Mouse (Mus musculus): Measurements from ENCODE around the gene Capn13. TPM values are rescaled to one million over a fixed set of nuclear protein-coding genes. Genes with fewer than 3 reads are reported as not detected.

The Capn13 gene
- total and polyA plus RNA-seq, 3 experiments, result 0.16 TPM; not detected in 2

DNA sequence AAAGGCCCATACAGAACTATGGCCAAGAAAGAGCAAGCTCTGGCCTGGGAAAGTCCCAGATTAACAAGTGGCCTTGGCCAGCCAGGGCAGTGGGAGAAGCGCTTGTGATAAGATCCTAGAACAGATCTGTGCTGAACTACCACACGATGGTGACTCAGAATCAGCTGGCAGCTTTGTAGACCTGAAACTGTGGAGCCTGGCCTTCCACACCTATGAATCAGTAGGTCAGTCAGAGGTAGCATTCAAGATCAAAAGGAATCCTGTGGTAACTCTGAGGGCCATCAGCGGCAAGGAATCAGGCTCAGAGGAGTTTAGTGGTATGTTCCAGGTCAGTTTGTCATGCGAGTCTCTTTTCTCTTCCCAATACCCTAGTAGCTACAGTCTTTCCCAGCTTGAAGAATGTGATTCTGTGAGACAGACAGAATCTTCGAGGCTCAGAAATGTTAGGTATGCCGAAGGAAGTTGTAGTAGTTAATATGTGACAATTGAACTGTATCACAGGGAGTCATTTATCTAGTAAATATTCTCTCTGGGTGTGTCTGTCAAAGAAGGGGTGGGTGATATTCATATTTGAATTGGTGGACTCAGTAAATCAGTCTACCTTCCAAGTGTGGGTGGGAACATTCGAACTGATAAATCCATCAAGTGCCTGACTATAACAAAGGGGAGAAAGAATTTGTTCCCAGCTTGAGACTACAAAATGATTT, 22.7 kb downstream of the Capn13 start:
- WGBS, result 74% methylated on average over 7 of the region's 7 CpGs
- no peak overlapping the region for H3K27ac ChIP-seq
- no peaks in the 10 kb centered on the region for H3K27me3 ChIP-seq (ENCODE audit: control insufficient read depth, insufficient read depth, low read length)
- H3K79me2 ChIP-seq (replicated peaks; ENCODE audit: control insufficient read depth, insufficient read depth, low read length), result no peaks in the 10 kb centered on the region
- intact Hi-C loops (cut with DNase I), result no loop called here
- H3K4me3 ChIP-seq, result no peak overlapping the region
- H3K4me1 ChIP-seq (ENCODE audit: control insufficient read depth, insufficient read depth, low read length), result no peaks in the 10 kb centered on the region
- no peaks in the 10 kb centered on the region for H3K36me3 ChIP-seq (ENCODE audit: control insufficient read depth, insufficient read depth, low read length)
- H3K9ac ChIP-seq (ENCODE audit: low read depth, low read length), result no peak overlapping the region
- no peak for DNase-seq
- TF ChIP-seq CTCF (IDR thresholded peaks at IDR 0.05), result no peak
- no peak for TF ChIP-seq EP300 (IDR thresholded peaks at IDR 0.05; ENCODE audit: insufficient read depth, low read depth, low read length)
- no peak for TF ChIP-seq POLR2A (IDR thresholded peaks at IDR 0.05; ENCODE audit: insufficient read depth, low read depth, low read length)

DNA sequence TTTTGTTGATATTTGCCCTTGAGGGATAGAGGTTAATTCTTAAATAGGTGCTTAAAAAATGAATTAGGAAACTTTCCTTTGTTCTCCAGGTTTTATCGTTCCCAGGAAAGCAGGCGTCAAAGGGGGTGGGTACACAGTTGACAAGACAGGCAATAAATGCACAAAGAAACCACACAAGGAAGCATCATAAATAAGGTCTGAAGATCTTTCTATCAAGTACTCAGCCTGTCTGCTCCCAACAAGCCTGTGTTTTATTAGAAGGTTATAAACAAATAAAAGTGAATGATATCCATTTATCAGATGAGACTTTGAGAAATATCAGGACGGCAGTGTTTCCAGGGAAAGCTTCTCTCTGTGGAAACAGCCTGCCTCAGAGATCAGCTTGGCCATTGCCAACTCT, 33.3 kb downstream of the Capn13 start:
- no peaks in the 10 kb centered on the region for H3K36me3 ChIP-seq (ENCODE audit: control insufficient read depth, insufficient read depth, low read length)
- no peak overlapping the region for H3K9ac ChIP-seq (ENCODE audit: low read depth, low read length)
- H3K79me2 ChIP-seq (replicated peaks; ENCODE audit: control insufficient read depth, insufficient read depth, low read length), result no peaks in the 10 kb centered on the region
- intact Hi-C loops (cut with DNase I), result loop anchor here (5.0 kb wide), 1 partner anchor 790 kb away; no protein-coding TSS in a partner anchor
- TF ChIP-seq POLR2A (IDR thresholded peaks at IDR 0.05; ENCODE audit: insufficient read depth, low read depth, low read length) (no peak), EP300 (IDR thresholded peaks at IDR 0.05; ENCODE audit: insufficient read depth, low read depth, low read length) (no peak), CTCF (IDR thresholded peaks at IDR 0.05) (no peak)
- no peak overlapping the region for H3K4me3 ChIP-seq
- no peak for DNase-seq
- no peaks in the 10 kb centered on the region for H3K27me3 ChIP-seq (ENCODE audit: control insufficient read depth, insufficient read depth, low read length)
- H3K4me1 ChIP-seq (ENCODE audit: control insufficient read depth, insufficient read depth, low read length), result no peaks in the 10 kb centered on the region
- H3K27ac ChIP-seq, result no peak overlapping the region
- WGBS, result 81% methylated on average over 3 of the region's 3 CpGs

DNA sequence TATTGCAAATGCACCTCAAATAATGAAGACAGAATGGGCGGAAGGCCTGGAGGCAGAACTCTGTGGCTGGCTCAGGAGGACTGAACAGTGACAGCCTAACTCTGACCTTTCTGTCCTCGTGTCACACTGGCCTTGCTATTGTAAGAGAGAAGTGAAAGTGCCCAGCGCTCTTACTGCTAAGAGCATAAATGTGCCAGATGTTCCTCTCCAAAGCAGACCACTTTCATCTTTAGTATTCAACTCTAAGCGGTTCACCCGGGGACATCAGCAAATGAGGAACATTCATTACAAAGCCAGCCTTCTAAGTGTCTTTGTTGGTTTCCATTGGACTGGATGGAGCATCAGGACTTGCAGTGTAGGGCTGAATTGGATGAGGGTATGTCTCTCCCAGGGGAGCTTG, 39.6 kb downstream of the Capn13 start:
- intact Hi-C loops (cut with DNase I), result no loop called here
- Histone ChIP-seq H3K79me2 (replicated peaks; ENCODE audit: control insufficient read depth, insufficient read depth, low read length) (no peaks in the 10 kb centered on the region), H3K27ac (no peak overlapping the region), H3K4me1 (ENCODE audit: control insufficient read depth, insufficient read depth, low read length) (no peaks in the 10 kb centered on the region), H3K9ac (ENCODE audit: low read depth, low read length) (no peak overlapping the region), H3K4me3 (no peak overlapping the region), H3K27me3 (ENCODE audit: control insufficient read depth, insufficient read depth, low read length) (no peaks in the 10 kb centered on the region), H3K36me3 (ENCODE audit: control insufficient read depth, insufficient read depth, low read length) (no peaks in the 10 kb centered on the region)
- TF ChIP-seq POLR2A (IDR thresholded peaks at IDR 0.05; ENCODE audit: insufficient read depth, low read depth, low read length), result no peak
- no peak for TF ChIP-seq CTCF (IDR thresholded peaks at IDR 0.05)
- TF ChIP-seq EP300 (IDR thresholded peaks at IDR 0.05; ENCODE audit: insufficient read depth, low read depth, low read length), result no peak
- DNase-seq, result no peak
- 75% methylated on average over 5 of the region's 5 CpGs for WGBS

DNA sequence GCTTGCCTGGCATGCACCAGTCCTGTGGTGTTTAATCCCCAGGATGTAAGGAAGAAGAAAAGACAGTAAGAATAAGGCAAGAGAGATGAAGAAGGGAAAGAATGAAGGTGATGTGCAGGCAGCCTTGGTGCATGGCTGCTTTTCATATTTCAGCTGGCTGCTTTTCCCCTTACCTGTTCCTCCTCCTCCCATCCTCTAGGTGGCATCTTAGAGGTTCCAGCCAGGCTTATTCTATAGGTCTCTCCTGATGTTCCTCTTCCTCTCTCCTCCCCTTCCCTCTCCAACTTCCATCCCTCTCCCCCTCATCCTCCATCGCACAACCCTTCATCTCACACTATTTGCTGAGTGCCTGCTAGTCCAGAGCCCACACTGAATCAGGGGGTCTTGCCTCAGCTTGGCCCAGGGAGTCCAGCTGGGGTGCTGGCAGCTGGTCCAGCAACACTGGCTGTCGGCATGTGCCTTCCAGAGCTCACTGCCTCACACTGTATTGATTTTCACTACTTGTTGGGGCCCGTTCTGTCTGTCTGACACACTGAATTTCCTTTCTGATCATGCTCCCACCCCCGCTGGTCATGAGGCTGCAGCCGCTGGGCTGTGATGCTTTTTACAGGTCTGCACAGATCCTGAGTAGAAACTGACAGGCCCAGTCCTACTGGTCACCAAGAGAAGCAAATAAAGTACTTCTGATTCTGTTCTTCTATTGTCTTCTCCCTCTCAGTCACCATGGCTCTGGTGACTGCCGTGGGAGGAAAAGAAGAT, 56.9 kb downstream of the Capn13 start:
- Histone ChIP-seq H3K27ac (no peak overlapping the region), H3K36me3 (ENCODE audit: control insufficient read depth, insufficient read depth, low read length) (no peaks in the 10 kb centered on the region), H3K9ac (ENCODE audit: low read depth, low read length) (no peak overlapping the region), H3K4me1 (ENCODE audit: control insufficient read depth, insufficient read depth, low read length) (no peaks in the 10 kb centered on the region), H3K4me3 (no peak overlapping the region), H3K79me2 (replicated peaks; ENCODE audit: control insufficient read depth, insufficient read depth, low read length) (no peaks in the 10 kb centered on the region), H3K27me3 (ENCODE audit: control insufficient read depth, insufficient read depth, low read length) (no peaks in the 10 kb centered on the region)
- TF ChIP-seq EP300 (IDR thresholded peaks at IDR 0.05; ENCODE audit: insufficient read depth, low read depth, low read length) (no peak), CTCF (IDR thresholded peaks at IDR 0.05) (peak; percentile 36)
- no peak for DNase-seq
- WGBS, result 77% methylated on average over 6 of the region's 6 CpGs
- intact Hi-C loops (cut with DNase I), result no loop called here

DNA sequence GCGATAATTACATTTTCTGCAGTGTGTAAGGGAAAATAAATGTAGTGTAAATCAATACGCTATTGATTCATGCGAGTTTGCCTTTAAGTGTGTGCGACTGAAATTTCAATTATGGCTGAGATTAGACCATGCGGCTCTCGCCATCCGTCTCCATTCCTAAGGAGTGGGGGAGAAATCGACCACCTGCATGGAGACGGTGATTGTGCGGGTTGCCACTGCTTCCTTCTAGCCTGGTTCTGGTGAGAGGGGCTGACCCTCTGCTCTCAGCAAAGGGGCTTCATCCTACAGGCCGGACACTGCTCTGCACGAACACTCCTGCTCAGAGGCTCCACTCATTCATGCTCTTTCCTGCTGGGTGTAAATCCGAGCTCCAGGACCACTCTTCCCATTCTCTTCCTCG, 58.0 kb downstream of the Capn13 start:
- WGBS, result 77% methylated on average over 14 of the region's 14 CpGs
- Histone ChIP-seq H3K79me2 (replicated peaks; ENCODE audit: control insufficient read depth, insufficient read depth, low read length) (no peaks in the 10 kb centered on the region), H3K9ac (ENCODE audit: low read depth, low read length) (no peak overlapping the region), H3K27me3 (ENCODE audit: control insufficient read depth, insufficient read depth, low read length) (no peaks in the 10 kb centered on the region), H3K4me1 (ENCODE audit: control insufficient read depth, insufficient read depth, low read length) (no peaks in the 10 kb centered on the region), H3K4me3 (no peak overlapping the region), H3K27ac (no peak overlapping the region), H3K36me3 (ENCODE audit: control insufficient read depth, insufficient read depth, low read length) (no peaks in the 10 kb centered on the region)
- DNase-seq, result no peak
- TF ChIP-seq POLR2A (IDR thresholded peaks at IDR 0.05; ENCODE audit: insufficient read depth, low read depth, low read length) (no peak), EP300 (IDR thresholded peaks at IDR 0.05; ENCODE audit: insufficient read depth, low read depth, low read length) (no peak), CTCF (IDR thresholded peaks at IDR 0.05) (no peak)
- intact Hi-C loops (cut with DNase I), result no loop called here

DNA sequence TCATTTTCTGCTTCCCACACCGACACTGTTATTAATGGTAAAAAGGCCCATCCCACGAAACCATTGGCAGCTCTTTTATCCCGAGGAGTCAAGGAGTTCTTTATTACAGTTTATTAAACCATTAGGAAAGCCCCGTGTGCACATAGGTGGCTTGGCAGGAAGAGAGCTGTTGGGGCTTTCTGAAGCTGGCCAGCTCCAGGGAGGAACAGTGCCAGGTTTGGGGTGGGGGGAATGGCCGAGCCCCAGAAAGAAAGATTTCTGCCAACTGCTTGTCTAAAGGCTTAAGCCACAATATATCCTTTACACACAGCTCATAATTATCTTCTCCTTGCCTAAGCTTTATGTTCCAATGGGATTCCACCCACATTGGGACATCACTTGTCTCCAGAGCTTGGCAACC, 71.6 kb downstream of the Capn13 start:
- TF ChIP-seq EP300 (IDR thresholded peaks at IDR 0.05; ENCODE audit: insufficient read depth, low read depth, low read length) (no peak), CTCF (IDR thresholded peaks at IDR 0.05) (no peak), POLR2A (IDR thresholded peaks at IDR 0.05; ENCODE audit: insufficient read depth, low read depth, low read length) (no peak)
- H3K9ac ChIP-seq (ENCODE audit: low read depth, low read length), result no peak overlapping the region
- H3K79me2 ChIP-seq (replicated peaks; ENCODE audit: control insufficient read depth, insufficient read depth, low read length), result no peaks in the 10 kb centered on the region
- H3K4me3 ChIP-seq, result no peak overlapping the region
- 60% methylated on average over 5 of the region's 5 CpGs for WGBS
- no peaks in the 10 kb centered on the region for H3K36me3 ChIP-seq (ENCODE audit: control insufficient read depth, insufficient read depth, low read length)
- H3K27ac ChIP-seq, result no peak overlapping the region
- intact Hi-C loops (cut with DNase I), result no loop called here
- DNase-seq, result no peak
- H3K4me1 ChIP-seq (ENCODE audit: control insufficient read depth, insufficient read depth, low read length), result no peaks in the 10 kb centered on the region
- no peaks in the 10 kb centered on the region for H3K27me3 ChIP-seq (ENCODE audit: control insufficient read depth, insufficient read depth, low read length)

All from heart, adult 2 months (tissue).